Mouse (Mus musculus): ENCODE results near the gene Galk1. TPM values are rescaled to one million over a fixed set of nuclear protein-coding genes. Genes with fewer than 3 reads are reported as not detected.

Gene Galk1
- polyA plus RNA-seq, 1 experiment from 2014 or later: 192 TPM

- no peak overlapping the region for H3K4me2 ChIP-seq (ENCODE audit: low read depth, low read length)
- H3K4me1 ChIP-seq (ENCODE audit: control insufficient read depth, low read depth, low read length): peaks cover 34% of the 10 kb centered on the region
- no peaks in the 10 kb centered on the region for H3K9me3 ChIP-seq (replicated peaks; ENCODE audit: control insufficient read depth, low read length)
- peaks cover 11% of the 10 kb centered on the region for H3K27me3 ChIP-seq (ENCODE audit: control insufficient read depth, insufficient read depth, low read depth, low read length)
- no peak for ATAC-seq (ENCODE audit: low read depth)
- WGBS (ENCODE audit: insufficient replicate concordance): 69% methylated on average over 11 of the region's 11 CpGs
- H3K9ac ChIP-seq (ENCODE audit: low read depth, low read length): no peak overlapping the region
- 0 out of 2 replicates have a peak, but pooled peaks cover 3% of the 10 kb centered on the region for H3K36me3 ChIP-seq (ENCODE audit: control insufficient read depth, insufficient read depth)
- H3K27ac ChIP-seq (ENCODE audit: low read length): no peak overlapping the region
- H3K4me3 ChIP-seq (ENCODE audit: low read depth, low read length): no peak overlapping the region
These were observed 4.1 kb downstream of the Galk1 start for GRCm38 (mm10) chr11:116008411-116008810.

GRCm38 (mm10) chr11:116007095-116007850, 5.2 kb downstream of the Galk1 start:
- 80% methylated on average over 28 of the region's 28 CpGs for WGBS (ENCODE audit: insufficient replicate concordance)
- H3K27ac ChIP-seq (ENCODE audit: low read length): no peak overlapping the region
- peaks cover 27% of the 10 kb centered on the region for H3K4me1 ChIP-seq (ENCODE audit: control insufficient read depth, low read depth, low read length)
- ATAC-seq (ENCODE audit: low read depth): no peak
- H3K4me2 ChIP-seq (ENCODE audit: low read depth, low read length): no peak overlapping the region
- H3K9me3 ChIP-seq (replicated peaks; ENCODE audit: control insufficient read depth, low read length): no peaks in the 10 kb centered on the region
- no peak overlapping the region for H3K4me3 ChIP-seq (ENCODE audit: low read depth, low read length)
- H3K36me3 ChIP-seq (ENCODE audit: control insufficient read depth, insufficient read depth): 0 out of 2 replicates have a peak, but pooled peaks cover 3% of the 10 kb centered on the region
- H3K9ac ChIP-seq (ENCODE audit: low read depth, low read length): no peak overlapping the region
- H3K27me3 ChIP-seq (ENCODE audit: control insufficient read depth, insufficient read depth, low read depth, low read length): peaks cover under 1% of the 10 kb centered on the region; the same call in 1 of the 2 replicates

DNA sequence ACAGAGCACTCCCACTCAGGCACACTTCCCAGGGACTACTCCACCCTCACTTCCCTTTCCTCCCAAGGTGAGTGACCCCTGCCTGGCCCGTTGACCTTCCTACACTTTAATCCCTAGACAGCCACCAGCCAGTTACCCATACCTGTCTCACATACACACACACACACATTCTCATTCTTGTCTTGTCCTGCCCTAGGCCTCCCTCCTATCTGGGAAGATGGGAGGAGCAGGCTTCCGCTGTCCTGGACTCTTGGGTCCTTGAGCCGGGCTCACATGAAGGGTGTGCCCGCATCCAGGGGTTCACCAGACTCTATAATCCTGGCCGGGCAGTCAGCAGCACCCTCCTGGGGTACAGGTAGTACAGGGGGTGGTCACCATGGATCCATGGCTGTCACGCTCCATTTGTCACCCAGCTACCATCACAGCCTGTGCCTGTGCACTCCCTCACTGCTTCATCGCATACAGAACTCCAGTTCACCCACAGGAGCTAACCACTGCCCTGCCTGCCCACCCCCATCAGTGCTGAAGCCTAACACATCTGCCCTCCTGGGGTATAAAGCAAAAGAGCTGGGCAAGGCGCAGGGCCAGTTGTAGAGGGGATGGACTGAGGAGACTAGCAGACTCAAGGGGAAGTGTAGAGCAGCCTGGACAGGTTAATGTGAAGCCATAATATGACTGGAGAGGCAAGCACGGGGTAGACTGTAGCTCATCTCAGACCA, 6.7 kb downstream of the Galk1 start:
- Histone ChIP-seq H3K27me3 (ENCODE audit: control insufficient read depth, insufficient read depth, low read depth, low read length) (no peaks in the 10 kb centered on the region), H3K4me2 (ENCODE audit: low read depth, low read length) (peak overlapping the region; percentile 63), H3K9ac (ENCODE audit: low read depth, low read length) (no peak overlapping the region; the same call in 1 of the 2 replicates), H3K9me3 (replicated peaks; ENCODE audit: control insufficient read depth, low read length) (no peaks in the 10 kb centered on the region), H3K4me3 (ENCODE audit: low read depth, low read length) (no peak overlapping the region; the same call in 1 of the 2 replicates), H3K36me3 (ENCODE audit: control insufficient read depth, insufficient read depth) (0 out of 2 replicates have a peak, but pooled peaks cover 3% of the 10 kb centered on the region), H3K27ac (ENCODE audit: low read length) (peak overlapping the region; percentile 80), H3K4me1 (ENCODE audit: control insufficient read depth, low read depth, low read length) (peaks cover 24% of the 10 kb centered on the region)
- WGBS (ENCODE audit: insufficient replicate concordance): 62% methylated on average over 9 of the region's 9 CpGs
- ATAC-seq (ENCODE audit: low read depth): no peak

- H3K36me3 ChIP-seq (ENCODE audit: control insufficient read depth, insufficient read depth): 0 out of 2 replicates have a peak, but pooled peaks cover 3% of the 10 kb centered on the region
- H3K27me3 ChIP-seq (ENCODE audit: control insufficient read depth, insufficient read depth, low read depth, low read length): no peaks in the 10 kb centered on the region; the same call in 1 of the 2 replicates
- peak overlapping the region; percentile 63 for H3K4me2 ChIP-seq (ENCODE audit: low read depth, low read length)
- H3K9me3 ChIP-seq (replicated peaks; ENCODE audit: control insufficient read depth, low read length): no peaks in the 10 kb centered on the region
- peak; percentile 79 for ATAC-seq (ENCODE audit: low read depth)
- H3K4me3 ChIP-seq (ENCODE audit: low read depth, low read length): peak overlapping the region; percentile 38
- peak overlapping the region; percentile 80 for H3K27ac ChIP-seq (ENCODE audit: low read length)
- peak overlapping the region; percentile 42 for H3K9ac ChIP-seq (ENCODE audit: low read depth, low read length)
- 3% methylated on average over 53 of the region's 54 CpGs for WGBS (ENCODE audit: insufficient replicate concordance)
- peaks cover 24% of the 10 kb centered on the region for H3K4me1 ChIP-seq (ENCODE audit: control insufficient read depth, low read depth, low read length)
These were observed 7.4 kb downstream of the Galk1 start for GRCm38 (mm10) chr11:116004840-116005700.

DNA sequence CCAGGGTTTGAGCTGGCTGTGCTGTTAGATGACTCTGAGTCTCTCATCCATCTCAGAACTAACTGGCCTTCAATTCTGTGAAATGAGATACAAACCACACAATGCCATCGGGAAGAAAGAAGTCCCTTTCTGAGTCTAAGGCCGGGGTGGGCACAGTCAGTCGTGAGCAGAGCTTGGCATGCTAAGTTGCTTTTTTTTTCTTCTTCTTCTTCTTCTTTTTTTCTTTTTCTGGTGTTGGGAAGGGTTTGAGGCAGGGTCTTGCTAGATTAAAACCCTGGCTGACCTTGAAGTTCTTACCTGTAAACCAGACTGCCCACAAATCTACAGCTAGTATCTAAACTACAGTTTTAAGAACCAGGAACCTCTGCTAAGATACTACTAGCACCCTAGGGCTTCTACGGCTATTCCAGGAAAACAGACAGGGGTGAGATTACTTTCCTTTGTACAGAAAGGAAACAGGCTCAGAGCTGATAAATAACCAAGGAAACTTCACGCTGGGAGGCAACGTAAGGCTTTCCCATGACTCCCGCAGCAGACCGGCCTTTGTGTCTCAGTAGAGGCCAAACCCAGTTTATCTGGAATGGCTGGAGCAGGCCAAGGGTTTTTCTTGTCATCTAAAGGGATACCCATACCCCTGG, 8.2 kb downstream of the Galk1 start:
- peak overlapping the region; percentile 42; the same call in 1 of the 2 replicates for H3K9ac ChIP-seq (ENCODE audit: low read depth, low read length)
- ATAC-seq (ENCODE audit: low read depth): 0 out of 2 replicates have a peak, but pooled peaks have one; percentile 2

GRCm38 (mm10) chr11:116002894-116003293, 9.6 kb downstream of the Galk1 start:
- Histone ChIP-seq H3K27ac (ENCODE audit: low read length) (no peak overlapping the region), H3K36me3 (ENCODE audit: control insufficient read depth, insufficient read depth) (no peaks in the 10 kb centered on the region), H3K9ac (ENCODE audit: low read depth, low read length) (no peak overlapping the region), H3K4me3 (ENCODE audit: low read depth, low read length) (no peak overlapping the region), H3K27me3 (ENCODE audit: control insufficient read depth, insufficient read depth, low read depth, low read length) (no peaks in the 10 kb centered on the region; the same call in 1 of the 2 replicates), H3K9me3 (replicated peaks; ENCODE audit: control insufficient read depth, low read length) (no peaks in the 10 kb centered on the region), H3K4me1 (ENCODE audit: control insufficient read depth, low read depth, low read length) (peaks cover 24% of the 10 kb centered on the region), H3K4me2 (ENCODE audit: low read depth, low read length) (no peak overlapping the region)
- 74% methylated on average over 3 of the region's 3 CpGs for WGBS (ENCODE audit: insufficient replicate concordance)
- no peak for ATAC-seq (ENCODE audit: low read depth)

More for the DNA sequence above, 8.2 kb downstream of the Galk1 start:
- peaks cover 24% of the 10 kb centered on the region for H3K4me1 ChIP-seq (ENCODE audit: control insufficient read depth, low read depth, low read length)
- WGBS (ENCODE audit: insufficient replicate concordance): 11% methylated on average over 8 of the region's 8 CpGs
- H3K36me3 ChIP-seq (ENCODE audit: control insufficient read depth, insufficient read depth): 0 out of 2 replicates have a peak, but pooled peaks cover 3% of the 10 kb centered on the region
- H3K9me3 ChIP-seq (replicated peaks; ENCODE audit: control insufficient read depth, low read length): no peaks in the 10 kb centered on the region
- no peaks in the 10 kb centered on the region; the same call in 1 of the 2 replicates for H3K27me3 ChIP-seq (ENCODE audit: control insufficient read depth, insufficient read depth, low read depth, low read length)
- H3K27ac ChIP-seq (ENCODE audit: low read length): 0 out of 2 replicates have a peak overlapping the region, but pooled peaks have one; percentile 3
- peak overlapping the region; percentile 63 for H3K4me2 ChIP-seq (ENCODE audit: low read depth, low read length)
- H3K4me3 ChIP-seq (ENCODE audit: low read depth, low read length): peak overlapping the region; percentile 38

GRCm38 (mm10) chr11:116001725-116002124, 10.8 kb downstream of the Galk1 start:
- Histone ChIP-seq H3K9ac (ENCODE audit: low read depth, low read length) (no peak overlapping the region), H3K27ac (ENCODE audit: low read length) (no peak overlapping the region), H3K36me3 (ENCODE audit: control insufficient read depth, insufficient read depth) (no peaks in the 10 kb centered on the region), H3K4me2 (ENCODE audit: low read depth, low read length) (no peak overlapping the region), H3K4me3 (ENCODE audit: low read depth, low read length) (no peak overlapping the region), H3K27me3 (ENCODE audit: control insufficient read depth, insufficient read depth, low read depth, low read length) (no peaks in the 10 kb centered on the region; the same call in 1 of the 2 replicates), H3K4me1 (ENCODE audit: control insufficient read depth, low read depth, low read length) (peaks cover 24% of the 10 kb centered on the region), H3K9me3 (replicated peaks; ENCODE audit: control insufficient read depth, low read length) (no peaks in the 10 kb centered on the region)
- 50% methylated on average over 6 of the region's 6 CpGs for WGBS (ENCODE audit: insufficient replicate concordance)
- ATAC-seq (ENCODE audit: low read depth): no peak

DNA sequence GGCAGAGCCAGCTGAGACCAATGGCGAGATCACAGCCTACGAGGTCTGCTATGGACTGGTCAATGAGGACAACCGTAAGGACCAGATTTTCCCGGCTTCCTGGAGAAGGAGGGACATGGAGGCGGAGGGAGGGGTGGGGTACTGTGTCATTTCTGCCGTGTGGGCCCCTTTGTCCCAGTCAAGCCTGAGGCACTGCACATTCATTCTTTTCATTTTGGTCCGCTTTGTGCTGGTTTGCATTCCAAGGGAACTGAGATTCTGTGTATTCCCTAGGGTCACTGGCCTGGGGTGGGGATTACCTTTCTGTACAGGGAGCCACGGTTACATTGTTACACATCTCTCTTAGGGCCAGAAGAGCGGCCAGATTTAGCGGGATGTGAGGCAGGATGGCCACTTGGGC, 11.9 kb downstream of the Galk1 start:
- Histone ChIP-seq H3K4me1 (ENCODE audit: control insufficient read depth, low read depth, low read length) (peaks cover 16% of the 10 kb centered on the region), H3K4me2 (ENCODE audit: low read depth, low read length) (no peak overlapping the region), H3K36me3 (ENCODE audit: control insufficient read depth, insufficient read depth) (no peaks in the 10 kb centered on the region), H3K9me3 (replicated peaks; ENCODE audit: control insufficient read depth, low read length) (no peaks in the 10 kb centered on the region), H3K27me3 (ENCODE audit: control insufficient read depth, insufficient read depth, low read depth, low read length) (no peaks in the 10 kb centered on the region; the same call in 1 of the 2 replicates), H3K27ac (ENCODE audit: low read length) (no peak overlapping the region), H3K9ac (ENCODE audit: low read depth, low read length) (no peak overlapping the region), H3K4me3 (ENCODE audit: low read depth, low read length) (no peak overlapping the region)
- WGBS (ENCODE audit: insufficient replicate concordance): 65% methylated on average over 10 of the region's 10 CpGs
- ATAC-seq (ENCODE audit: low read depth): no peak
